Mouse (Mus musculus) left cerebral cortex, postnatal 10 days (tissue): Measurements from ENCODE around the gene Gjd3. TPM values are rescaled to one million over a fixed set of nuclear protein-coding genes. Genes with fewer than 3 reads are reported as not detected.

Source experiments
- DNase-seq, 2 experiments: peaks; one replicate each; pipeline ENCODE4 v3.0.0; 2021 to 2022; ENCODE audit warnings: low spot score in 2 of 2, mixed read lengths in 1 of 2; ENCODE audit errors: extremely low spot score in 1 of 2
- intact Hi-C: fragments of 180-260 bp; cut with DNase I; formaldehyde crosslinking; loops from one replicate; pipeline ENCODE4 v1.15.1; 2025
- total RNA-seq, 2 experiments: library from RNA; stranded (reverse); gene quantifications; 2 replicates each; pipeline ENCODE4 v1.2.3; 2021

Gene Gjd3
- total RNA-seq, 2 experiments from 2014 or later = 4.1 to 5.1 TPM

- intact Hi-C loops = no loop called here
- DNase-seq = peak in 1 of 2 experiments; percentile 41
Observed at GRCm38 (mm10) chr11:98965416-98966077, 17.3 kb downstream of the Gjd3 start.

- intact Hi-C loops = no loop called here
- peak in 1 of 2 experiments; percentile 37 for DNase-seq
Observed at GRCm38 (mm10) chr11:98964616-98965415, 18.0 kb downstream of the Gjd3 start.

- intact Hi-C loops = no loop called here
- no peak for DNase-seq
Observed at GRCm38 (mm10) chr11:98964201-98964615, 18.6 kb downstream of the Gjd3 start.

- intact Hi-C loops = no loop called here
- DNase-seq = peak; percentile 66 to 90
Observed at GRCm38 (mm10) chr11:98963191-98964021, 19.4 kb downstream of the Gjd3 start.

- peak in 1 of 2 experiments; percentile 40 for DNase-seq
- intact Hi-C loops = no loop called here
Observed at GRCm38 (mm10) chr11:98962421-98963095, 20.3 kb downstream of the Gjd3 start.

- intact Hi-C loops = no loop called here
- DNase-seq = no peak
Observed at GRCm38 (mm10) chr11:98961766-98962165, 21.1 kb downstream of the Gjd3 start.

GRCm38 (mm10) chr11:98961051-98961592 lies 21.7 kb downstream of the Gjd3 start:
- intact Hi-C loops = no loop called here
- DNase-seq = peak in 1 of 2 experiments; percentile 40

- peak in 1 of 2 experiments; percentile 86 for DNase-seq
- intact Hi-C loops = no loop called here
Observed at GRCm38 (mm10) chr11:98960313-98960906, 22.4 kb downstream of the Gjd3 start.

- intact Hi-C loops = no loop called here
- DNase-seq = peak in 1 of 2 experiments; percentile 89
Observed at GRCm38 (mm10) chr11:98959437-98960312, 23.1 kb downstream of the Gjd3 start.

GRCm38 (mm10) chr11:98956340-98956739 lies 26.5 kb downstream of the Gjd3 start:
- intact Hi-C loops = no loop called here
- no peak for DNase-seq

GRCm38 (mm10) chr11:98955707-98956235 lies 27.0 kb downstream of the Gjd3 start:
- DNase-seq = no peak

GRCm38 (mm10) chr11:98954801-98955706 lies 27.8 kb downstream of the Gjd3 start:
- intact Hi-C loops = no loop called here
- DNase-seq = peak in 1 of 2 experiments; percentile 69

More at GRCm38 (mm10) chr11:98955707-98956235, 27.0 kb downstream of the Gjd3 start:
- intact Hi-C loops = no loop called here

- peak in 1 of 2 experiments; percentile 84 for DNase-seq
- intact Hi-C loops = no loop called here
Observed at GRCm38 (mm10) chr11:98954373-98954772, 28.4 kb downstream of the Gjd3 start.

- intact Hi-C loops = no loop called here
- no peak for DNase-seq
Observed at GRCm38 (mm10) chr11:98953835-98954320, 28.9 kb downstream of the Gjd3 start.

GRCm38 (mm10) chr11:98953361-98953760 lies 29.5 kb downstream of the Gjd3 start:
- intact Hi-C loops = no loop called here
- no peak for DNase-seq

- DNase-seq = no peak
- intact Hi-C loops = no loop called here
Observed at GRCm38 (mm10) chr11:98952736-98953135, 30.1 kb downstream of the Gjd3 start.
